Mouse (Mus musculus): Measurements from ENCODE around the gene Nme3. TPM values are rescaled to one million over a fixed set of nuclear protein-coding genes. Genes with fewer than 3 reads are reported as not detected.

The Nme3 gene
- polyA plus RNA-seq, 1 experiment from 2014 or later = 37.8 TPM

- Histone ChIP-seq H3K27me3 (ENCODE audit: insufficient read depth, low read length) (no peaks in the 10 kb centered on the region), H3K9me3 (ENCODE audit: low read length) (no peaks in the 10 kb centered on the region), H3K4me2 (ENCODE audit: low read depth, low read length) (peak overlapping the region; percentile 87), H3K9ac (replicated peaks) (peak overlapping the region; percentile 89), H3K4me3 (ENCODE audit: low read depth, low read length) (peak overlapping the region; percentile 86), H3K4me1 (ENCODE audit: insufficient read depth) (peaks cover 27% of the 10 kb centered on the region), H3K27ac (ENCODE audit: low read depth) (peak overlapping the region; percentile 58), H3K36me3 (replicated peaks; ENCODE audit: insufficient read depth, low read length) (peaks cover 60% of the 10 kb centered on the region)
- DNase-seq = no peak
- WGBS (ENCODE audit: insufficient replicate concordance) = 41% methylated on average over 11 of the region's 11 CpGs
- ATAC-seq = no peak
- TF ChIP-seq CTCF (IDR thresholded peaks at IDR 0.05; ENCODE audit: low read depth) (no peak), EP300 (IDR thresholded peaks at IDR 0.05; ENCODE audit: low read depth) (no peak)
Measured at GRCm38 (mm10) chr17:24896993-24897269, 631 bp downstream of the Nme3 start.

GRCm38 (mm10) chr17:24897600-24897999 lies 1.3 kb downstream of the Nme3 start:
- Histone ChIP-seq H3K4me3 (ENCODE audit: low read depth, low read length) (peak overlapping the region; percentile 86; the same call in 1 of the 2 replicates), H3K27ac (ENCODE audit: low read depth) (no peak overlapping the region), H3K36me3 (replicated peaks; ENCODE audit: insufficient read depth, low read length) (peaks cover 60% of the 10 kb centered on the region), H3K27me3 (ENCODE audit: insufficient read depth, low read length) (no peaks in the 10 kb centered on the region), H3K9me3 (ENCODE audit: low read length) (no peaks in the 10 kb centered on the region), H3K9ac (replicated peaks) (no peak overlapping the region), H3K4me2 (ENCODE audit: low read depth, low read length) (peak overlapping the region; percentile 87), H3K4me1 (ENCODE audit: insufficient read depth) (peaks cover 32% of the 10 kb centered on the region)
- 88% methylated on average over 4 of the region's 4 CpGs for WGBS (ENCODE audit: insufficient replicate concordance)
- no peak for TF ChIP-seq EP300 (IDR thresholded peaks at IDR 0.05; ENCODE audit: low read depth)
- no peak for TF ChIP-seq CTCF (IDR thresholded peaks at IDR 0.05; ENCODE audit: low read depth)
- DNase-seq (no peak), ATAC-seq (no peak)

GRCm38 (mm10) chr17:24898041-24898854 lies 1.9 kb downstream of the Nme3 start:
- Histone ChIP-seq H3K36me3 (replicated peaks; ENCODE audit: insufficient read depth, low read length) (peaks cover 59% of the 10 kb centered on the region), H3K9ac (replicated peaks) (no peak overlapping the region), H3K4me3 (ENCODE audit: low read depth, low read length) (no peak overlapping the region), H3K4me1 (ENCODE audit: insufficient read depth) (peaks cover 32% of the 10 kb centered on the region), H3K27me3 (ENCODE audit: insufficient read depth, low read length) (no peaks in the 10 kb centered on the region), H3K27ac (ENCODE audit: low read depth) (no peak overlapping the region), H3K4me2 (ENCODE audit: low read depth, low read length) (no peak overlapping the region), H3K9me3 (ENCODE audit: low read length) (no peaks in the 10 kb centered on the region)
- WGBS (ENCODE audit: insufficient replicate concordance) = 87% methylated on average over 4 of the region's 4 CpGs
- ATAC-seq = no peak
- no peak for DNase-seq
- no peak for TF ChIP-seq CTCF (IDR thresholded peaks at IDR 0.05; ENCODE audit: low read depth)
- no peak for TF ChIP-seq EP300 (IDR thresholded peaks at IDR 0.05; ENCODE audit: low read depth)

- Histone ChIP-seq H3K36me3 (replicated peaks; ENCODE audit: insufficient read depth, low read length) (peaks cover 61% of the 10 kb centered on the region), H3K9ac (replicated peaks) (no peak overlapping the region), H3K4me2 (ENCODE audit: low read depth, low read length) (no peak overlapping the region), H3K4me1 (ENCODE audit: insufficient read depth) (peaks cover 32% of the 10 kb centered on the region), H3K4me3 (ENCODE audit: low read depth, low read length) (no peak overlapping the region), H3K27ac (ENCODE audit: low read depth) (no peak overlapping the region), H3K9me3 (ENCODE audit: low read length) (no peaks in the 10 kb centered on the region), H3K27me3 (ENCODE audit: insufficient read depth, low read length) (no peaks in the 10 kb centered on the region)
- no peak for TF ChIP-seq CTCF (IDR thresholded peaks at IDR 0.05; ENCODE audit: low read depth)
- TF ChIP-seq EP300 (IDR thresholded peaks at IDR 0.05; ENCODE audit: low read depth) = no peak
- ATAC-seq (no peak), DNase-seq (no peak)
- WGBS (ENCODE audit: insufficient replicate concordance) = 79% methylated on average over 5 of the region's 5 CpGs
Measured at GRCm38 (mm10) chr17:24899153-24899552, 2.9 kb downstream of the Nme3 start.

- Histone ChIP-seq H3K4me2 (ENCODE audit: low read depth, low read length) (no peak overlapping the region), H3K36me3 (replicated peaks; ENCODE audit: insufficient read depth, low read length) (peaks cover 69% of the 10 kb centered on the region), H3K27ac (ENCODE audit: low read depth) (no peak overlapping the region)
Measured at GRCm38 (mm10) chr17:24900014-24900413, 3.7 kb downstream of the Nme3 start.

GRCm38 (mm10) chr17:24902124-24902523 lies 5.8 kb downstream of the Nme3 start:
- no peak overlapping the region for H3K4me3 ChIP-seq (ENCODE audit: low read depth, low read length)
- peak overlapping the region; percentile 89 for H3K27ac ChIP-seq (ENCODE audit: low read depth)
- H3K4me1 ChIP-seq (ENCODE audit: insufficient read depth) = peaks cover 19% of the 10 kb centered on the region
- H3K9ac ChIP-seq (replicated peaks) = 0 out of 2 replicates have a peak overlapping the region, but pooled peaks have one; percentile 5
- H3K4me2 ChIP-seq (ENCODE audit: low read depth, low read length) = peak overlapping the region; percentile 56
- ATAC-seq (no peak), DNase-seq (no peak)
- H3K27me3 ChIP-seq (ENCODE audit: insufficient read depth, low read length) = no peaks in the 10 kb centered on the region
- TF ChIP-seq CTCF (IDR thresholded peaks at IDR 0.05; ENCODE audit: low read depth) (no peak), EP300 (IDR thresholded peaks at IDR 0.05; ENCODE audit: low read depth) (no peak)
- WGBS (ENCODE audit: insufficient replicate concordance) = 90% methylated on average over 5 of the region's 5 CpGs
- no peaks in the 10 kb centered on the region for H3K9me3 ChIP-seq (ENCODE audit: low read length)
- peaks cover 89% of the 10 kb centered on the region for H3K36me3 ChIP-seq (replicated peaks; ENCODE audit: insufficient read depth, low read length)

More at GRCm38 (mm10) chr17:24900014-24900413, 3.7 kb downstream of the Nme3 start:
- Histone ChIP-seq H3K4me3 (ENCODE audit: low read depth, low read length) (no peak overlapping the region), H3K9ac (replicated peaks) (no peak overlapping the region), H3K27me3 (ENCODE audit: insufficient read depth, low read length) (no peaks in the 10 kb centered on the region), H3K4me1 (ENCODE audit: insufficient read depth) (peaks cover 28% of the 10 kb centered on the region), H3K9me3 (ENCODE audit: low read length) (no peaks in the 10 kb centered on the region)
- ATAC-seq = no peak
- TF ChIP-seq EP300 (IDR thresholded peaks at IDR 0.05; ENCODE audit: low read depth) (no peak), CTCF (IDR thresholded peaks at IDR 0.05; ENCODE audit: low read depth) (no peak)
- DNase-seq = no peak
- WGBS (ENCODE audit: insufficient replicate concordance) = 94% methylated on average over 6 of the region's 6 CpGs
